Mouse (Mus musculus) embryonic facial prominence, embryonic 10.5 days (tissue): ENCODE results near the gene Zfp72. TPM values are rescaled to one million over a fixed set of nuclear protein-coding genes. Genes with fewer than 3 reads are reported as not detected.

Source experiments
- DNase-seq: peaks from one replicate; pipeline ENCODE4 v3.0.0-alpha.2; 2017; ENCODE audit warnings: low spot score
- H3K27ac ChIP-seq: fragments of 300-500 bp; sonication (generic); replicated peaks from 2 replicates; pipeline ENCODE4 v1.5.1; 2016; ENCODE audit warnings: mild to moderate bottlenecking
- H3K27me3 ChIP-seq: fragments of 300-500 bp; sonication (generic); replicated peaks from 2 replicates; pipeline ENCODE4 v1.6.1; 2016; ENCODE audit warnings: low read depth, mild to moderate bottlenecking; ENCODE audit not compliant: poor library complexity, severe bottlenecking
- H3K36me3 ChIP-seq: fragments of 300-500 bp; sonication (generic); replicated peaks from 2 replicates; pipeline ENCODE4 v1.6.1; 2016; ENCODE audit warnings: mild to moderate bottlenecking, moderate library complexity
- H3K4me1 ChIP-seq: fragments of 300-500 bp; sonication (generic); 2 replicates; pipeline ENCODE4 v1.6.1; 2016
- H3K4me3 ChIP-seq: fragments of 300-500 bp; sonication (generic); 2 replicates; pipeline ENCODE4 v1.5.1; 2016; ENCODE audit warnings: mild to moderate bottlenecking, moderate library complexity
- H3K9me3 ChIP-seq: fragments of 300-500 bp; sonication (generic); 2 replicates; pipeline ENCODE4 v1.6.1; 2016; ENCODE audit warnings: mild to moderate bottlenecking
- WGBS: fragments of 180-500 bp; shearing (Covaris S2); methylation state at CpG from one replicate; pipeline ENCODE4 v1.1.7; 2016; 5-methylcytosine and 5-hydroxymethylcytosine counted together
- microRNA counts: library from miRNA; unstranded; fragments of <30 nt; microRNA quantifications from one replicate; lab custom pipeline; 2017
- microRNA-seq: library from miRNA; unstranded; fragments of <30 nt; microRNA quantifications from one replicate; pipeline ENCODE4, GENCODE M21; 2017
- polyA plus RNA-seq: library from polyadenylated mRNA; unstranded; fragments of >200 nt; fragmentation: Nextera tagmentation; extraction: Ambion mirVana; gene quantifications from 2 replicates; pipeline ENCODE4 v1.2.1, GENCODE M21; 2016

Zfp72 gene
- polyA plus RNA-seq, 1 experiment from 2014 or later = 6.4 TPM

GRCm38 (mm10) chr13:74349566-74350434 lies 40.8 kb downstream of the Zfp72 start, which contains the start of the genes Sdha and Ccdc127:
TSS of gene Sdha (minus strand) at chr13:74350280.
TSS of gene Ccdc127 (plus strand) at chr13:74350309.
- DNase-seq = peak; percentile 98
- peak within 1 kb of the TSS; percentile 84 for H3K4me3 ChIP-seq
- peaks cover 27% of the 10 kb centered on the region for H3K36me3 ChIP-seq
- no peaks in the 10 kb centered on the region for H3K27me3 ChIP-seq
- peaks cover 21% of the 10 kb centered on the region for H3K4me1 ChIP-seq
- H3K27ac ChIP-seq = peak within 1 kb of the TSS; percentile 97
- no peaks in the 10 kb centered on the region for H3K9me3 ChIP-seq
- WGBS = 2% methylated on average over 57 of the region's 57 CpGs

- Histone ChIP-seq H3K4me3 (no peak overlapping the region), H3K4me1 (no peaks in the 10 kb centered on the region), H3K9me3 (no peaks in the 10 kb centered on the region), H3K27ac (no peak overlapping the region), H3K27me3 (no peaks in the 10 kb centered on the region), H3K36me3 (peaks cover 82% of the 10 kb centered on the region)
- peak; percentile 26 for DNase-seq
- 58% methylated on average over 3 of the region's 3 CpGs for WGBS
Measured at GRCm38 (mm10) chr13:74341036-74341435, 49.6 kb downstream of the Zfp72 start.

- Histone ChIP-seq H3K9me3 (no peaks in the 10 kb centered on the region), H3K27ac (no peak overlapping the region), H3K27me3 (no peaks in the 10 kb centered on the region), H3K36me3 (peaks cover 88% of the 10 kb centered on the region), H3K4me3 (no peak overlapping the region), H3K4me1 (no peaks in the 10 kb centered on the region)
- no peak for DNase-seq
Measured at GRCm38 (mm10) chr13:74329321-74329720, 61.3 kb downstream of the Zfp72 start.

MicroRNAs encoded within 50 kb of the gene (microRNA counts, 519-probe panel; counts per million panel counts)
- 188 counts per million, percentile 57 among the panel's probes with 10 or more counts for microRNA mmu-miR-692 (lab: Ali Mortazavi, UCI)

Small RNAs within 50 kb of the gene (microRNA-seq; reads per million reads assigned to microRNA genes)
- gene Mir692-3 = not detected

Other genes starting within 250 kb of the Zfp72 start
- gene Exoc3, start 182.1 kb downstream of the Zfp72 start, polyA plus RNA-seq = 77.4 and 82.2 TPM in 2 replicates
- gene Ahrr, start 98.5 kb downstream of the Zfp72 start, polyA plus RNA-seq = 1.1 and 1.5 TPM in 2 replicates
- 128 and 135 TPM in 2 replicates for gene Pdcd6, start 73.3 kb downstream of the Zfp72 start, polyA plus RNA-seq
- gene Sdha, start 40.6 kb downstream of the Zfp72 start, polyA plus RNA-seq = 252 and 254 TPM in 2 replicates
- 55.8 and 59.1 TPM in 2 replicates for gene Ccdc127, start 40.5 kb downstream of the Zfp72 start, polyA plus RNA-seq
- gene Lrrc14b, start 26.8 kb downstream of the Zfp72 start, polyA plus RNA-seq = not detected in 2 replicates
- gene Ftl1-ps1, start 8.9 kb upstream of the Zfp72 start, polyA plus RNA-seq = 88.2 and 91.3 TPM in 2 replicates
- gene Zfp825, start 103.2 kb upstream of the Zfp72 start, polyA plus RNA-seq = 22.1 and 25.9 TPM in 2 replicates
- gene Erap1, start 248.7 kb upstream of the Zfp72 start, polyA plus RNA-seq = 3.0 and 3.8 TPM in 2 replicates